Mouse (Mus musculus): Measurements from ENCODE around the gene Fam114a2. TPM values are rescaled to one million over a fixed set of nuclear protein-coding genes. Genes with fewer than 3 reads are reported as not detected.
A peak's percentile ranks its signal among the peaks of the same experiment; 100 is the strongest.

The Fam114a2 gene
- polyA plus RNA-seq, 1 experiment from 2014 or later, result 57.4 TPM

GRCm38 (mm10) chr11:57518751-57519148 is 333 bp upstream of the Fam114a2 start:
- H3K27me3 ChIP-seq, result no peaks in the 10 kb centered on the region
- H3K27ac ChIP-seq, result peak overlapping the region; percentile 82
- H3K4me1 ChIP-seq (replicated peaks), result peaks cover 12% of the 10 kb centered on the region
- H3K9me3 ChIP-seq (replicated peaks), result no peaks in the 10 kb centered on the region
- no peaks in the 10 kb centered on the region; the same call in 1 of the 2 replicates for H3K36me3 ChIP-seq
- H3K9ac ChIP-seq, result peak overlapping the region; percentile 91
- ATAC-seq (replicated peaks; ENCODE audit: insufficient number of reproducible peaks, insufficient read depth, low FRiP score, low read depth), result 0 out of 2 replicates have a peak, but pooled peaks have one; percentile 11
- peak overlapping the region; percentile 61 for H3K4me2 ChIP-seq
- WGBS, result 2% methylated on average over 15 of the region's 16 CpGs
- peak overlapping the region; percentile 99 for H3K4me3 ChIP-seq

GRCm38 (mm10) chr11:57516946-57517441 is 1.4 kb downstream of the Fam114a2 start:
- peak overlapping the region; percentile 61; the same call in 1 of the 2 replicates for H3K4me2 ChIP-seq
- no peak overlapping the region for H3K4me3 ChIP-seq
- H3K9me3 ChIP-seq (replicated peaks), result no peaks in the 10 kb centered on the region
- no peak overlapping the region for H3K27ac ChIP-seq
- H3K9ac ChIP-seq, result no peak overlapping the region
- peaks cover 12% of the 10 kb centered on the region for H3K4me1 ChIP-seq (replicated peaks)
- H3K27me3 ChIP-seq, result no peaks in the 10 kb centered on the region
- 34% methylated on average over 5 of the region's 5 CpGs for WGBS
- peaks cover 11% of the 10 kb centered on the region for H3K36me3 ChIP-seq
- no peak for ATAC-seq (replicated peaks; ENCODE audit: insufficient number of reproducible peaks, insufficient read depth, low FRiP score, low read depth)

GRCm38 (mm10) chr11:57515218-57515617 is 3.2 kb downstream of the Fam114a2 start:
- peaks cover 12% of the 10 kb centered on the region for H3K4me1 ChIP-seq (replicated peaks)
- no peaks in the 10 kb centered on the region for H3K27me3 ChIP-seq
- H3K36me3 ChIP-seq, result peaks cover 26% of the 10 kb centered on the region
- H3K4me2 ChIP-seq, result no peak overlapping the region
- H3K4me3 ChIP-seq, result no peak overlapping the region
- ATAC-seq (replicated peaks; ENCODE audit: insufficient number of reproducible peaks, insufficient read depth, low FRiP score, low read depth), result no peak
- no peak overlapping the region for H3K9ac ChIP-seq
- WGBS, result 88% methylated on average over 5 of the region's 5 CpGs
- H3K27ac ChIP-seq, result no peak overlapping the region
- no peaks in the 10 kb centered on the region for H3K9me3 ChIP-seq (replicated peaks)

- no peak for ATAC-seq (replicated peaks; ENCODE audit: insufficient number of reproducible peaks, insufficient read depth, low FRiP score, low read depth)
- no peak overlapping the region for H3K27ac ChIP-seq
These were observed 11.5 kb downstream of the Fam114a2 start for GRCm38 (mm10) chr11:57506899-57507298.

GRCm38 (mm10) chr11:57503155-57503554 is 15.3 kb downstream of the Fam114a2 start:
- peak; percentile 50; the same call in 1 of the 2 replicates for ATAC-seq (replicated peaks; ENCODE audit: insufficient number of reproducible peaks, insufficient read depth, low FRiP score, low read depth)
- H3K9ac ChIP-seq, result no peak overlapping the region
- no peaks in the 10 kb centered on the region for H3K27me3 ChIP-seq
- no peaks in the 10 kb centered on the region for H3K9me3 ChIP-seq (replicated peaks)
- 51% methylated on average over 5 of the region's 5 CpGs for WGBS
- H3K4me2 ChIP-seq, result no peak overlapping the region
- H3K4me3 ChIP-seq, result no peak overlapping the region
- peaks cover 9% of the 10 kb centered on the region; the same call in 1 of the 2 replicates for H3K4me1 ChIP-seq (replicated peaks)
- 0 out of 2 replicates have a peak overlapping the region, but pooled peaks have one; percentile 31 for H3K27ac ChIP-seq
- peaks cover 53% of the 10 kb centered on the region for H3K36me3 ChIP-seq

More at GRCm38 (mm10) chr11:57506899-57507298, 11.5 kb downstream of the Fam114a2 start:
- H3K36me3 ChIP-seq, result peaks cover 68% of the 10 kb centered on the region
- H3K9ac ChIP-seq, result no peak overlapping the region
- WGBS, result 77% methylated on average over 6 of the region's 6 CpGs
- H3K4me3 ChIP-seq, result no peak overlapping the region
- H3K4me2 ChIP-seq, result no peak overlapping the region
- H3K4me1 ChIP-seq (replicated peaks), result peaks cover 9% of the 10 kb centered on the region; the same call in 1 of the 2 replicates
- no peaks in the 10 kb centered on the region for H3K27me3 ChIP-seq
- H3K9me3 ChIP-seq (replicated peaks), result no peaks in the 10 kb centered on the region

GRCm38 (mm10) chr11:57498215-57498614 is 20.2 kb downstream of the Fam114a2 start:
- Histone ChIP-seq H3K27me3 (no peaks in the 10 kb centered on the region), H3K4me2 (no peak overlapping the region), H3K9ac (no peak overlapping the region), H3K4me1 (replicated peaks) (peaks cover 7% of the 10 kb centered on the region; the same call in 1 of the 2 replicates), H3K9me3 (replicated peaks) (no peaks in the 10 kb centered on the region), H3K27ac (no peak overlapping the region), H3K4me3 (no peak overlapping the region), H3K36me3 (peaks cover 37% of the 10 kb centered on the region)
- ATAC-seq (replicated peaks; ENCODE audit: insufficient number of reproducible peaks, insufficient read depth, low FRiP score, low read depth), result no peak
- whole genome bisulfite sequencing, result 94% methylated on average over 5 of the region's 5 CpGs

GRCm38 (mm10) chr11:57497701-57498100 is 20.7 kb downstream of the Fam114a2 start:
- H3K4me2 ChIP-seq, result no peak overlapping the region

GRCm38 (mm10) chr11:57496462-57497039 is 21.9 kb downstream of the Fam114a2 start:
- WGBS, result 67% methylated on average over 3 of the region's 3 CpGs
- Histone ChIP-seq H3K4me3 (no peak overlapping the region), H3K4me2 (no peak overlapping the region), H3K9me3 (replicated peaks) (no peaks in the 10 kb centered on the region), H3K27ac (no peak overlapping the region), H3K4me1 (replicated peaks) (no peaks in the 10 kb centered on the region), H3K9ac (no peak overlapping the region), H3K36me3 (peaks cover 51% of the 10 kb centered on the region), H3K27me3 (no peaks in the 10 kb centered on the region)
- no peak for ATAC-seq (replicated peaks; ENCODE audit: insufficient number of reproducible peaks, insufficient read depth, low FRiP score, low read depth)

More at GRCm38 (mm10) chr11:57497701-57498100, 20.7 kb downstream of the Fam114a2 start:
- no peaks in the 10 kb centered on the region for H3K27me3 ChIP-seq
- no peak overlapping the region for H3K27ac ChIP-seq
- H3K36me3 ChIP-seq, result peaks cover 42% of the 10 kb centered on the region
- ATAC-seq (replicated peaks; ENCODE audit: insufficient number of reproducible peaks, insufficient read depth, low FRiP score, low read depth), result no peak
- WGBS, result 85% methylated on average over 3 of the region's 3 CpGs
- H3K4me1 ChIP-seq (replicated peaks), result 0 out of 2 replicates have a peak, but pooled peaks cover 3% of the 10 kb centered on the region
- no peak overlapping the region for H3K4me3 ChIP-seq
- H3K9me3 ChIP-seq (replicated peaks), result no peaks in the 10 kb centered on the region
- no peak overlapping the region for H3K9ac ChIP-seq

- H3K9me3 ChIP-seq (replicated peaks), result no peaks in the 10 kb centered on the region
- H3K4me2 ChIP-seq, result no peak overlapping the region
- peaks cover 54% of the 10 kb centered on the region for H3K36me3 ChIP-seq
- no peak for ATAC-seq (replicated peaks; ENCODE audit: insufficient number of reproducible peaks, insufficient read depth, low FRiP score, low read depth)
- H3K27ac ChIP-seq, result no peak overlapping the region
- H3K9ac ChIP-seq, result no peak overlapping the region
- 50% methylated on average over 5 of the region's 5 CpGs for WGBS
- H3K27me3 ChIP-seq, result no peaks in the 10 kb centered on the region
- no peaks in the 10 kb centered on the region for H3K4me1 ChIP-seq (replicated peaks)
- H3K4me3 ChIP-seq, result no peak overlapping the region
These were observed 30.0 kb downstream of the Fam114a2 start for GRCm38 (mm10) chr11:57488436-57488835.

- WGBS, result 87% methylated on average over 5 of the region's 5 CpGs
- no peaks in the 10 kb centered on the region for H3K4me1 ChIP-seq (replicated peaks)
- no peak overlapping the region for H3K9ac ChIP-seq
- no peaks in the 10 kb centered on the region for H3K27me3 ChIP-seq
- no peak overlapping the region for H3K4me2 ChIP-seq
- no peak overlapping the region for H3K27ac ChIP-seq
- no peak for ATAC-seq (replicated peaks; ENCODE audit: insufficient number of reproducible peaks, insufficient read depth, low FRiP score, low read depth)
- H3K36me3 ChIP-seq, result peaks cover 16% of the 10 kb centered on the region
- H3K4me3 ChIP-seq, result no peak overlapping the region
- H3K9me3 ChIP-seq (replicated peaks), result no peaks in the 10 kb centered on the region
These were observed 40.3 kb downstream of the Fam114a2 start for GRCm38 (mm10) chr11:57478077-57478476.

- no peak for ATAC-seq (replicated peaks; ENCODE audit: insufficient number of reproducible peaks, insufficient read depth, low FRiP score, low read depth)
- Histone ChIP-seq H3K9ac (no peak overlapping the region), H3K4me3 (no peak overlapping the region), H3K9me3 (replicated peaks) (no peaks in the 10 kb centered on the region), H3K4me1 (replicated peaks) (no peaks in the 10 kb centered on the region), H3K36me3 (peaks cover 4% of the 10 kb centered on the region; the same call in 1 of the 2 replicates), H3K4me2 (no peak overlapping the region), H3K27ac (no peak overlapping the region), H3K27me3 (no peaks in the 10 kb centered on the region)
- 40% methylated on average over 6 of the region's 6 CpGs for WGBS
These were observed 43.3 kb downstream of the Fam114a2 start for GRCm38 (mm10) chr11:57475119-57475518.
